Mouse (Mus musculus) neural tube, embryonic 11.5 days (tissue): ENCODE measurements around the gene Elmo1. TPM values are rescaled to one million over a fixed set of nuclear protein-coding genes. Genes with fewer than 3 reads are reported as not detected.

ENCODE experiments used
- ATAC-seq: fragments of 200-750 bp; cut with Nextera tagmentation; 2 replicates; pipeline ENCODE4 v1.8.0; 2017; ENCODE audit warnings: moderate number of reproducible peaks, mild to moderate bottlenecking, moderate TSS enrichment, moderate library complexity; ENCODE audit not compliant: insufficient read depth, low FRiP score, low TSS enrichment
- DNase-seq: peaks from one replicate; pipeline ENCODE4 v3.0.0-alpha.2; 2015; ENCODE audit warnings: low spot score
- H3K27ac ChIP-seq: fragments of 300-500 bp; sonication (generic); 2 replicates; pipeline ENCODE4 v1.5.1; 2014; ENCODE audit warnings: low read depth, mild to moderate bottlenecking, low read length
- H3K27me3 ChIP-seq: fragments of 300-500 bp; sonication (generic); 2 replicates; pipeline ENCODE4 v1.6.1; 2014; ENCODE audit warnings: mild to moderate bottlenecking, low read length, mixed read lengths; ENCODE audit not compliant: control insufficient read depth, insufficient read depth
- H3K36me3 ChIP-seq: fragments of 300-500 bp; sonication (generic); 2 replicates; pipeline ENCODE4 v1.6.1; 2014; ENCODE audit warnings: mild to moderate bottlenecking, low read length, moderate library complexity, mixed read lengths; ENCODE audit not compliant: control insufficient read depth, insufficient read depth
- H3K4me1 ChIP-seq: fragments of 300-500 bp; sonication (generic); 2 replicates; pipeline ENCODE4 v1.6.1; 2014; ENCODE audit warnings: low read length, mixed read lengths; ENCODE audit not compliant: control insufficient read depth, insufficient read depth
- H3K4me2 ChIP-seq: fragments of 300-500 bp; sonication (generic); 2 replicates; pipeline ENCODE4 v1.6.1; 2014; ENCODE audit warnings: low read depth, mild to moderate bottlenecking, moderate library complexity
- H3K4me3 ChIP-seq: fragments of 300-500 bp; sonication (generic); 2 replicates; pipeline ENCODE4 v1.5.1; 2014; ENCODE audit warnings: low read depth, low read length
- H3K9ac ChIP-seq: fragments of 300-500 bp; sonication (generic); 2 replicates; pipeline ENCODE4 v1.6.1; 2014; ENCODE audit warnings: mild to moderate bottlenecking, low read length
- H3K9me3 ChIP-seq: fragments of 300-500 bp; sonication (generic); 2 replicates; pipeline ENCODE4 v1.6.1; 2016; ENCODE audit warnings: low read length; ENCODE audit not compliant: control insufficient read depth
- WGBS: fragments of 180-500 bp; shearing (Covaris S2); extraction: QIAGEN DNeasy Blood & Tissue Kit; methylation state at CpG from one replicate; pipeline ENCODE4 v1.1.7; 2014; 5-methylcytosine and 5-hydroxymethylcytosine counted together
- polyA plus RNA-seq: library from polyadenylated mRNA; unstranded; fragments of >200 nt; fragmentation: Nextera tagmentation; extraction: Ambion mirVana; gene quantifications from 2 replicates; pipeline ENCODE4 v1.2.1, GENCODE M21; 2014

The Elmo1 gene
- polyA plus RNA-seq, 1 experiment from 2014 or later: 28.7 TPM

- no peak overlapping the region for H3K27ac ChIP-seq
- whole genome bisulfite sequencing: 80% methylated on average over 4 of the region's 4 CpGs
- no peak overlapping the region for H3K4me3 ChIP-seq
- H3K9ac ChIP-seq: no peak overlapping the region
- H3K9me3 ChIP-seq: no peaks in the 10 kb centered on the region
- H3K4me2 ChIP-seq: no peak overlapping the region
- H3K27me3 ChIP-seq: no peaks in the 10 kb centered on the region
- no peak for ATAC-seq
- H3K36me3 ChIP-seq: no peaks in the 10 kb centered on the region
- no peaks in the 10 kb centered on the region for H3K4me1 ChIP-seq
- DNase-seq: no peak
Observed at GRCm38 (mm10) chr13:20590983-20591382, 500.6 kb downstream of the Elmo1 start.

DNA sequence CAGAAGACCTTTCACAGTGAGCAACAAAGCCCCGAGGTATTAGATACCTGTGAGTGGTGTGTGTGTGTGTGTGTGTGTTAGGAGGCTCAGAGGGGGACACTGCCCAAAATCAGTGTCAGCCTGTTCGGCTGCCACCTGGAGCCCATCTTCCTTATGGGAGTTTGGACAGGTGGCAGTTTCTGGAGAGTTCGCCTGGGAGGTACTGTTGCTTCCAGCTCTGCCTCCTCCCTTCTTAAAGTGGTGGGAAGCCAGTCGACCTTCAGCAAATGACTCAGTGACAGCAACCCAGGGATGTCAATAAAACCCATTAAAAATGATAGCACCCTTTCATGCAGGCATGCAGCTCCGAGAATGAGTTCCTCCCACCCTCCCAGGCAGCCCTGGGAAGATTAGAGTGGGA, 506.9 kb downstream of the Elmo1 start:
- no peak for ATAC-seq
- Histone ChIP-seq H3K9ac (no peak overlapping the region), H3K9me3 (no peaks in the 10 kb centered on the region), H3K27ac (no peak overlapping the region), H3K4me3 (no peak overlapping the region), H3K4me2 (no peak overlapping the region), H3K4me1 (no peaks in the 10 kb centered on the region), H3K36me3 (no peaks in the 10 kb centered on the region), H3K27me3 (no peaks in the 10 kb centered on the region)
- DNase-seq: no peak
- 66% methylated on average over 5 of the region's 5 CpGs for WGBS

DNA sequence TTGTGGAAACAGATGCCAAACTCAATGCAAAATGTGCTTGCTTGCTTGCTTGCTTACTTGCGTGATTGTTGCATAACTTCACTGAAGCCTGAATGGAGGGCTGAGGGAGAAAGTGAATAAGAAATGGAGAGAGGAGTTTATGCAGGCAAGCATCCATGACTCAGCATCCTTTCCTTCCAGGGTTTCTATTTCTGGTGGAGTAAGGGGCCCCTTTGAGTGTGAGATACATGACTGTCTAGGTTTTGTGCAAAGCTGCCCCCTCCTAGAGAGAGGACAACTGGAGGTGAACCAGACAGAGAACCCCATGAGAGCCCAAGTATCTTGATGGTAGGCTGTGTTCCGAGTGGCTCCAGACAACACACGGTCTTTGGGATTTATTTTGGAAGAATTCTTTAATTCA, 508.2 kb downstream of the Elmo1 start:
- no peak for ATAC-seq
- H3K27me3 ChIP-seq: no peaks in the 10 kb centered on the region
- no peak overlapping the region for H3K27ac ChIP-seq
- H3K9me3 ChIP-seq: no peaks in the 10 kb centered on the region
- no peak overlapping the region for H3K4me3 ChIP-seq
- H3K4me2 ChIP-seq: no peak overlapping the region
- H3K9ac ChIP-seq: no peak overlapping the region
- 96% methylated on average over 3 of the region's 3 CpGs for WGBS
- H3K36me3 ChIP-seq: no peaks in the 10 kb centered on the region
- DNase-seq: no peak
- H3K4me1 ChIP-seq: no peaks in the 10 kb centered on the region

DNA sequence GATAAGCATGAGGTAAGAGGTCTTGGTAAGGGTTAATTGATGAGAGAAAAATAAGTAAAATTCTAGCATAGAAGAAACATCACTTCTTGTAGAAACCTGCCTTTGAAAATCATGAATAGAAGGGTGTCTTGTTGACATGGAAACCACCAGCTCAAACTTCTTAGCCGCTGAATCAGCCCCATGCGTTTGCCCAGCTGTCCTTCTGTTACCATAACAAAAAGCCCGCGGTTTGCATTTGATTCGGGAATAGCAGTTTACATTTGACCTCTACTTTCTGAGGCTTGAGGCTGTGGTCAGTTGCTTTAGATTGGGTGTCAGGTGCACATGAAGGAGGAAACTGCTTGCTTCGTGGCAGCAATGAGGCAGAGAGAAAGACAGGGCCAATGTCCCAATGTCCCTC, 509.9 kb downstream of the Elmo1 start:
- Histone ChIP-seq H3K27ac (no peak overlapping the region), H3K36me3 (no peaks in the 10 kb centered on the region), H3K9ac (no peak overlapping the region), H3K4me1 (no peaks in the 10 kb centered on the region), H3K27me3 (no peaks in the 10 kb centered on the region), H3K9me3 (no peaks in the 10 kb centered on the region), H3K4me3 (no peak overlapping the region), H3K4me2 (no peak overlapping the region)
- DNase-seq (no peak), ATAC-seq (no peak)
- WGBS: 21% methylated on average over 6 of the region's 6 CpGs

GRCm38 (mm10) chr13:20601421-20601820, 511.0 kb downstream of the Elmo1 start:
- Histone ChIP-seq H3K4me3 (no peak overlapping the region), H3K27me3 (no peaks in the 10 kb centered on the region)
- 89% methylated on average over 1 of the region's 1 CpGs for WGBS

GRCm38 (mm10) chr13:20606891-20607290, 516.5 kb downstream of the Elmo1 start:
- Histone ChIP-seq H3K9ac (no peak overlapping the region), H3K4me2 (no peak overlapping the region), H3K9me3 (no peaks in the 10 kb centered on the region), H3K27ac (no peak overlapping the region), H3K4me1 (no peaks in the 10 kb centered on the region), H3K27me3 (no peaks in the 10 kb centered on the region), H3K36me3 (no peaks in the 10 kb centered on the region), H3K4me3 (no peak overlapping the region)
- ATAC-seq (no peak), DNase-seq (no peak)
- 90% methylated on average over 3 of the region's 3 CpGs for WGBS

More at GRCm38 (mm10) chr13:20601421-20601820, 511.0 kb downstream of the Elmo1 start:
- Histone ChIP-seq H3K27ac (no peak overlapping the region), H3K4me2 (no peak overlapping the region), H3K9me3 (no peaks in the 10 kb centered on the region), H3K36me3 (no peaks in the 10 kb centered on the region), H3K4me1 (no peaks in the 10 kb centered on the region), H3K9ac (no peak overlapping the region)
- no peak for ATAC-seq
- DNase-seq: no peak

DNA sequence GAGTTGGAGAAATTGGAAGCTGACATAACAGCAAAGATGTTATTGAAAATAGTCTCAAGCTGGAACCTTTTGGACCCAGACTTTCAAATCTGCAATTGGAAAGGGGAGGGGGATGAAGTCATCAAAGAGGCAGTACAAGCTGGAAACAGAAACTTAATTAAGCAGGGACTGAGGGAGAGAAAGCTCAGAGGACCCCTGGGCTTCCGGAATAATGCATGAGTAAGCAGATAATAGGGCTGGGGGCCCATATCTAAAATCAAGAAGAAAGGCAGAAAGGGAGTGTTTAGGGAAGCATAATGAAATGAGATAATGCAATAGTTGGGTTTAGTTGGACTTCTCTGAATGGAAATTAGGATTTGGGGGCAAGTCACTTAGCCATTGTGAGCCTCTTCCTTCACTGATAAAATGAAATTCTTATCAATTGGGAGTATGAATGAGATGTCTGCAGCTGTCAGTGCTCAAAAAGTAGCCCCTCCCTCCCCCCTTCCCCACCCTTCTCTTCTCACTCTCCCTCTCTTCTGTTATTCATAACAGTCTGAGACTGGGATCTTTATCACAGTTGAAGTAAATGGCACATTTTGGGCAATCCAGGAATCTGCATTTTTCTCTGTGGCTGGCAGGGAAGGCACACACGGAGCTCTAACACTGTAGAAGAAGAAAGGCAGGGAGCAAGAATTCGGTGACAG, 518.8 kb downstream of the Elmo1 start:
- ATAC-seq (no peak), DNase-seq (no peak)
- H3K27me3 ChIP-seq: no peaks in the 10 kb centered on the region
- no peak overlapping the region for H3K4me3 ChIP-seq
- H3K27ac ChIP-seq: no peak overlapping the region
- no peak overlapping the region for H3K9ac ChIP-seq
- 45% methylated on average over 3 of the region's 3 CpGs for WGBS
- H3K36me3 ChIP-seq: no peaks in the 10 kb centered on the region
- H3K4me1 ChIP-seq: no peaks in the 10 kb centered on the region
- no peak overlapping the region for H3K4me2 ChIP-seq
- no peaks in the 10 kb centered on the region for H3K9me3 ChIP-seq

GRCm38 (mm10) chr13:20615596-20616469, 525.4 kb downstream of the Elmo1 start:
- H3K9ac ChIP-seq: no peak overlapping the region
- no peaks in the 10 kb centered on the region for H3K36me3 ChIP-seq
- no peak overlapping the region for H3K4me3 ChIP-seq
- DNase-seq: no peak
- WGBS: 66% methylated on average over 10 of the region's 10 CpGs
- H3K9me3 ChIP-seq: no peaks in the 10 kb centered on the region
- peak; percentile 64 for ATAC-seq
- H3K27me3 ChIP-seq: no peaks in the 10 kb centered on the region
- no peak overlapping the region for H3K4me2 ChIP-seq
- H3K4me1 ChIP-seq: peaks cover 4% of the 10 kb centered on the region; the same call in 1 of the 2 replicates
- H3K27ac ChIP-seq: 0 out of 2 replicates have a peak overlapping the region, but pooled peaks have one; percentile 39
